Mouse (Mus musculus): ENCODE measurements around the gene Cdk11b. TPM values are rescaled to one million over a fixed set of nuclear protein-coding genes. Genes with fewer than 3 reads are reported as not detected.

Gene Cdk11b
- 164 TPM for total RNA-seq (2023)

DNA sequence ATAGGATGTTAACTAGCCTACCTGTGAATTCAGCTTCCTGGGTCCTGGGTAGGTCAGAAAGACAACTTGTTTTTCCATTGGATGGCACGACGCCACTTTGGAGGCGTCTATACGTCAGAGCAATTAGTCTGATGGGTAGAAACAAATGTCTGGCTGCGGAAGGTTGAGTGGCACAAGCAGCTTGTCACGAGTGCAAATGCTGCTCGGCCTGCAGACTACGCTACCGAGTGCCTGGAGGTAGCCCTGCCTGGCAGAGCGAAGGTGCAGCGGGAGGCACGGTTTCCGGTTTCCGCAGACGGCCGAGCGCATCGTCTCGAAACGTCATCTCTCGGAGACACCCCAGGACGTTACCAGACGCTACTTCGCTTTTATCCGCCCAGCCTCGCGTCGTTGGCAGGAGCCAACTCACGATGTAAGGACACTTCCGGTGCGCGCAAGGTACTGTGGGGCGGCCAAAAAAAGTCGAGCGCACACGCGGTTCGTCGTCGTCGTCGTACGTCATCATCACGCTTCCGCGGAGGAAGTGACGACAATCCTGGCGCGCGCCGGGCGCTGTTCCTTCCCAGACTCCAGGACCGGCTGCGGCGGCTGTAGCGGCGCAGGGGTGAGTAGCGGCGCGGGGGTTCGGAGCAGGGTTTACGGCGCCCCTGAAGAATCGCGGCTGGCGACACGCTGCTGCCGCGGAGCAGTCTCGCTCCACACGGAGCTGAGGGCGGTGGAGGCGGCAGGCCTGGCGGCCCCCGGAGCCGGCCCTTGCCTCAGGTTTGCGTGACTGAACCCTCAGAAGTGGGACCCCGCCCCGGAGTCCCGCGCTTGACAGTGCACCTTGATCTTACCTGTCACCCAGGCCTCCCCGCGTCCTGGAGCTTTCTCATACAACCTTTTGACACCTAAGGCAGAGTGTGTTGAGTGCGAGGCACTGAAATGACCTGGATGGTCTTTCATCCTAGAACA is at the start of gene Cdk11b:
Gene Cdk11b, plus strand, starts transcription at position 517 of the 954 bp plus-strand sequence.

GRCm38 (mm10) chr4:155601091-155601996 is 23.3 kb upstream of the Cdk11b start, which contains the start of gene Slc35e2:
TSS of gene Slc35e2 (plus strand) at chr4:155601416.

DNA sequence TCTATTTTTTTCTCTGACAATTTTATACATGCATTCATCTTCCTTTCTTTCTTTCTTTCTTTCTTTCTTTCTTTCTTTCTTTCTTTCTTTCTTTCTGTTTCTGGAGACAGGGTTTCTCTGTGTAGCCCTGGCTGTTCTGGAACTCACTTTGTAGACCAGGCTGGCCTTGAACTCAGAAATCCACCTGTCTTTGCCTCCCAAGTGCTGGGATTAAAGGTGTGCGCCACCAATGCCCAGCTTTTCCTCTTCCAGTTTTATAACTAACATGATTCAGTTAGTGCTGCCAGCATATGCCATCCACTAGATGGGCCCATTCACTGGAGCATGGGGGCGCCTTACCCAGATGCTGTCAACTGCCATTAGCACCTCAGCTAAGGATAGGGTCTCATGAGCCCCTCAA is 20.7 kb downstream of the Cdk11b start, which contains the start of gene Gm10563:
Gene Gm10563, minus strand, starts transcription at position 101 of the 400 bp plus-strand sequence.

GRCm38 (mm10) chr4:155653086-155653450 is 28.4 kb downstream of the Cdk11b start, which contains the start of gene Mmp23:
TSS of gene Mmp23 (minus strand) at chr4:155653384.

GRCm38 (mm10) chr4:155668689-155669597 is 44.3 kb downstream of the Cdk11b start, which contains the start of gene Mib2:
TSS of gene Mib2 (minus strand) at chr4:155669198.

DNA sequence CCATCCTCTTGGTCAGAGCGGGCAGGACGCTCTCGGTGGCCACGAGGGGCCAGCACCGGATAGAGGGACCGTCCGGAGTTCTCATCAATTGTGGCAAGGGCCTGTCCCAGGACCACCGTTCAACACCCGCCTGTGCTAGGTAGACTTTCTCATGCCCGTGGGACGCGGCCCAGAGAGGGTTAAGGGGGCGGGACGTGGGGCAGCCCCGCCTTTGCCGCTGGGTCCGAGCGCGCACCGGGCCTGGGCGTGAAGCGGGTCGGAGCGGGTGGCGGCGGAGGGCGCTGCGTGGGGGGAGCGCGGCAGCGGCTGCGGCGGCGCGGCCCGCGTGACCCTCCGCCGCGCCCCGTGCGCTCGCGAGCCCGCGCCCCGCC is 69.4 kb downstream of the Cdk11b start, which contains the start of gene Fndc10:
Gene Fndc10, plus strand, starts transcription at position 232 of the 371 bp plus-strand sequence.

Other genes with a start within 250 kb of the Cdk11b start
- not detected for gene Gabrd, start 226.7 kb upstream of the Cdk11b start, total RNA-seq (2023)
- 1.1 TPM for gene Cfap74, start 215.7 kb upstream of the Cdk11b start, total RNA-seq (2023)
- not detected for gene Tmem52, start 155.7 kb upstream of the Cdk11b start, total RNA-seq (2023)
- gene Gnb1, start 133.5 kb upstream of the Cdk11b start, total RNA-seq (2023), result 256 TPM
- gene Nadk, start 62.5 kb upstream of the Cdk11b start, total RNA-seq (2023), result 54.8 TPM
- 32.4 TPM for gene Slc35e2, start 23.4 kb upstream of the Cdk11b start, total RNA-seq (2023)
- not detected for gene Gm10563, start 20.6 kb downstream of the Cdk11b start, total RNA-seq (2023)
- gene Mmp23, start 28.5 kb downstream of the Cdk11b start, total RNA-seq (2023), result 0.71 TPM
- gene Mib2, start 44.3 kb downstream of the Cdk11b start, total RNA-seq (2023), result 47.1 TPM
- 10.1 TPM for gene Fndc10, start 69.5 kb downstream of the Cdk11b start, total RNA-seq (2023)
- gene Ssu72, start 79.9 kb downstream of the Cdk11b start, total RNA-seq (2023), result 79.3 TPM
- 1.0 TPM for gene Tmem240, start 109.9 kb downstream of the Cdk11b start, total RNA-seq (2023)
- gene Atad3a, start 136.2 kb downstream of the Cdk11b start, total RNA-seq (2023), result 54.1 TPM
- gene Vwa1, start 149.8 kb downstream of the Cdk11b start, total RNA-seq (2023), result not detected
- gene Tmem88b, start 161.0 kb downstream of the Cdk11b start, total RNA-seq (2023), result not detected
- not detected for gene Ankrd65, start 165.6 kb downstream of the Cdk11b start, total RNA-seq (2023)
- 39.3 TPM for gene Mrpl20, start 178.0 kb downstream of the Cdk11b start, total RNA-seq (2023)
- gene Ccnl2, start 187.6 kb downstream of the Cdk11b start, total RNA-seq (2023), result 235 TPM
- 99.7 TPM for gene Aurkaip1, start 206.4 kb downstream of the Cdk11b start, total RNA-seq (2023)
- gene Mxra8, start 214.8 kb downstream of the Cdk11b start, total RNA-seq (2023), result 8.3 TPM
- gene Dvl1, start 222.5 kb downstream of the Cdk11b start, total RNA-seq (2023), result 78.7 TPM
- gene Tas1r3, start 238.5 kb downstream of the Cdk11b start, total RNA-seq (2023), result 1.6 TPM
- gene Cptp, start 244.6 kb downstream of the Cdk11b start, total RNA-seq (2023), result 11.3 TPM
- gene Ints11, start 244.7 kb downstream of the Cdk11b start, total RNA-seq (2023), result 68.1 TPM